Mouse (Mus musculus) hindbrain, postnatal 0 days (tissue): ENCODE data around the gene Ttc8. TPM values are rescaled to one million over a fixed set of nuclear protein-coding genes. Genes with fewer than 3 reads are reported as not detected.

Source experiments
- ATAC-seq: fragments of 200-750 bp; cut with Nextera tagmentation; 2 replicates; pipeline ENCODE4 v1.8.0; 2017; ENCODE audit warnings: mild to moderate bottlenecking, moderate TSS enrichment, moderate library complexity
- DNase-seq: peaks from one replicate; pipeline ENCODE4 v3.0.0-alpha.2; 2015; ENCODE audit warnings: low spot score
- H3K27ac ChIP-seq: fragments of 300-500 bp; sonication (generic); 2 replicates; pipeline ENCODE4 v1.5.1; 2014; ENCODE audit warnings: mild to moderate bottlenecking
- H3K27me3 ChIP-seq: fragments of 300-500 bp; sonication (generic); 2 replicates; pipeline ENCODE4 v1.6.1; 2014; ENCODE audit warnings: low read length, mixed read lengths; ENCODE audit not compliant: insufficient read depth
- H3K36me3 ChIP-seq: fragments of 300-500 bp; sonication (generic); 2 replicates; pipeline ENCODE4 v1.6.1; 2014; ENCODE audit warnings: low read length, mixed read lengths; ENCODE audit not compliant: insufficient read depth
- H3K4me1 ChIP-seq: fragments of 300-500 bp; sonication (generic); 2 replicates; pipeline ENCODE4 v1.6.1; 2014; ENCODE audit warnings: antibody characterized with exemption, low read length, mixed read lengths; ENCODE audit not compliant: insufficient read depth
- H3K4me2 ChIP-seq: fragments of 300-500 bp; sonication (generic); 2 replicates; pipeline ENCODE4 v1.6.1; 2014; ENCODE audit warnings: low read depth, mild to moderate bottlenecking, low read length, moderate library complexity, mixed read lengths
- H3K4me3 ChIP-seq: fragments of 300-500 bp; sonication (generic); 2 replicates; pipeline ENCODE4 v1.5.1; 2014; ENCODE audit warnings: low read length
- H3K9ac ChIP-seq: fragments of 300-500 bp; sonication (generic); replicated peaks from 2 replicates; pipeline ENCODE4 v1.6.1; 2014; ENCODE audit warnings: mild to moderate bottlenecking, low read length, moderate library complexity, mixed read lengths
- H3K9me3 ChIP-seq: fragments of 300-500 bp; sonication (generic); 2 replicates; pipeline ENCODE4 v1.6.1; 2016; ENCODE audit warnings: low read length, mixed read lengths
- CTCF ChIP-seq: IDR thresholded peaks from 2 replicates; pipeline ENCODE4 v1.5.1; 2016; ENCODE audit warnings: antibody characterized with exemption, control low read depth, low read depth
- WGBS: fragments of 180-500 bp; shearing (Covaris S2); extraction: QIAGEN DNeasy Blood & Tissue Kit; methylation state at CpG from one replicate; pipeline ENCODE4 v1.1.7; 2014; 5-methylcytosine and 5-hydroxymethylcytosine counted together
- polyA plus RNA-seq: library from polyadenylated mRNA; unstranded; fragments of >200 nt; fragmentation: Nextera tagmentation; extraction: Ambion mirVana; gene quantifications from 2 replicates; pipeline ENCODE4 v1.2.1, GENCODE M21; 2015
- total RNA-seq: library from RNA; depleted of rRNA; stranded (reverse); fragments of >200 nt; gene quantifications from 2 replicates; pipeline ENCODE4 v1.2.3, GENCODE M21; 2014; rRNA removed

The Ttc8 gene
- total RNA-seq (23.9 and 25.6 TPM in 2 replicates), polyA plus RNA-seq (22.0 and 25.1 TPM in 2 replicates)

DNA sequence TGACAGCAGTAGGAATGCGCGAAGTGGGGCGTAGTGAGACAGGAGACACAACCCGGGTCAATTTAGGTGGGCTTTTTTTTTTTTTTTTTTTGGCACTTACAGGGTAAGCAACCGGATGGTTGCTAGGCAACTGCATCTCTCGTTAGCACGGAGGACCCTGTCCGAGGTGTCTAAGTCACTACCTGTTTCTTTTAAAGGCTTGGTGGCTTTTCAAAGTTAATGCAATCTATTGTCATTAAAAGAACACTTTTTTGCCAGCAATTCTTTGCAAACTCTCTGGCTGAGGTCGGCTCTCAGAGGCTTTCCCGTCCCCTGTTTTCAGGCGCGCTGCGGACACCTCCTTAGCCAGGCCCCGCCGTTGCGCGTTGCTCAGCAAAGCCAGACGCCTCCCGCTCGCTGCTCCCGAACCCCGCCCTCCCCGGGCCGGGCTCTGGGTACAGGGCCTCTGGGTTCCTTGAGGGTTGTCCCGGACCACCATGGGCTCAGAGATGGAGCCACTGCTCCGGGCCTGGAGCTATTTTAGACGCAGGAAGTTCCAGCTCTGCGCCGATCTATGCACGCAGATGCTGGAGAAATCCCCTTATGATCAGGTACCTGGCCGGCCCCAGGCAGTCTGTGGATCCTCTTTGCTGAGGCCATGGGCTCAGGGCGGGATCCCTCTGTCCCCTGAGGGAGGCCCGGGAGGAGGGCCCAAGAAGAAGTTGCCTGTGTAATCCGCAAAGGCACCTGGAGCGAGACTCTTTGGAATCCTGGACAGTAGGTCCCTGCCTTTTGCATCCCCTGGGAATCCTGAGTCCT, at the start of gene Ttc8:
Gene Ttc8 (plus strand): TSS at position 381 of the 798 bp plus-strand sequence.
- Histone ChIP-seq H3K27me3 (no peaks in the 10 kb centered on the region), H3K9me3 (no peaks in the 10 kb centered on the region), H3K4me2 (peak within 1 kb of the TSS; percentile 68), H3K9ac (peak within 1 kb of the TSS; percentile 87), H3K27ac (peak within 1 kb of the TSS; percentile 86), H3K36me3 (no peaks in the 10 kb centered on the region), H3K4me1 (no peaks in the 10 kb centered on the region), H3K4me3 (peak within 1 kb of the TSS; percentile 75)
- ATAC-seq (peak; percentile 99), DNase-seq (peak; percentile 95)
- WGBS: under 1% methylated on average over 35 of the region's 35 CpGs
- no peak for TF ChIP-seq CTCF

DNA sequence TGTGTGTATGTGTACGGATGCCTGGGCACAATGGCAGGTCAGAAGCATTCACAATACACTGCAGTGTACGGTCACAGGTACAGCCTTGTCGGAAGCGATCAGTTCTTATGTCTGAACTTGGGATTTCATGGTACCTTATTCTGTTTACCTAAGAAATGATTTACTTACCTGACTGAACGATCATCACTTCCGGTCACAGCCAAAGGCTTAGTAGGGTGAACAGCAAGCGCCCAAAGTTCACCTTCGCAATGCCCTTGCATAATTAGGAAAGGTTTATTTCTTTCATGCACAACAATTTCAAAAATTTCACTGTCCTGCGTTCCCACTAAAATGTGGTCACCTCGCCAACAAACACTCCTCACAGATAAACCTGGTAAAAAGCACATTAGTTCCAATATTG, 47.5 kb upstream of the Ttc8 start:
- Histone ChIP-seq H3K27ac (no peak overlapping the region), H3K36me3 (peaks cover 11% of the 10 kb centered on the region), H3K4me3 (no peak overlapping the region), H3K27me3 (no peaks in the 10 kb centered on the region), H3K4me1 (no peaks in the 10 kb centered on the region), H3K9me3 (no peaks in the 10 kb centered on the region), H3K4me2 (no peak overlapping the region), H3K9ac (no peak overlapping the region)
- DNase-seq: no peak
- TF ChIP-seq CTCF: no peak
- no peak for ATAC-seq
- WGBS: 95% methylated on average over 10 of the region's 10 CpGs

DNA sequence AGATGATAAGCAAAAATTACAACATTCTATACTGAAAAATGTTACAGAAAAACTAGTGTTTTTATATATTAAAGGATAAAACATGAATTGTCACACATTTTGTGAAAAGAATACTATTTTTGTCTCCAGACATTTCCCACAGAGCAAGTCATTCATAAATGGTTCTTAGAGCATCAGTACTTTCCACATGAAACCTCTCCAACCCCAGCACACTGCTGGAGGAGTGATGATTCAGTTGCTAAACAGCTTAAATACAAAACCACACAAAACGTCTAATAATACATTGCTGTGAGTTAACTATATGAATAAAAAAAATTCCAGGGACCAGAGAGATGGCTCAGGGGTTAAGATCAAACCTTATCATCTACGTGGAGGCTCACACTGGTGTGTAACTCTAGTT, 45.2 kb upstream of the Ttc8 start:
- Histone ChIP-seq H3K4me2 (no peak overlapping the region), H3K9me3 (no peaks in the 10 kb centered on the region), H3K4me3 (no peak overlapping the region), H3K9ac (no peak overlapping the region), H3K4me1 (no peaks in the 10 kb centered on the region), H3K27ac (no peak overlapping the region), H3K27me3 (no peaks in the 10 kb centered on the region), H3K36me3 (peaks cover under 1% of the 10 kb centered on the region; the same call in 1 of the 2 replicates)
- TF ChIP-seq CTCF: no peak
- ATAC-seq (no peak), DNase-seq (no peak)
- WGBS: 71% methylated on average over 2 of the region's 2 CpGs

DNA sequence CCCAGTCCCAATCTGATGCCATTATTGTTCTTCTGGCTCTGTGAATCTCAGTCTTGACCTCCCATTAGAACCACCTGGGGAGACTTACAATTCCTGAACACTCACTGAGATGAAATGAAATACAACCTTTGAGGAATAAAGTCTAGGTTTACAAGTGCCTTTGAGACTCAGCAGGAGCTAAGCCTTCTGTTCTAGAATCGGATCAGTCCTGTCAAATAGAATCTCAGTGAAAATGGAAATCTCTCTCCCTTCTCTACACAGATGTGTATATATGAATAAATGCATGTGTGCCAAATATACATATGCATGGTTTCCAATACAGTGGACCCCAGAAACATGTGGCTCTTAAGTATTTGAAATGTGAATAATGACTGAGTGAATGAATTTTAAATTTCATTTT, 41.7 kb upstream of the Ttc8 start:
- DNase-seq (no peak), ATAC-seq (no peak)
- Histone ChIP-seq H3K27me3 (no peaks in the 10 kb centered on the region), H3K4me3 (no peak overlapping the region), H3K9ac (no peak overlapping the region), H3K36me3 (no peaks in the 10 kb centered on the region), H3K4me2 (no peak overlapping the region), H3K27ac (no peak overlapping the region), H3K9me3 (no peaks in the 10 kb centered on the region), H3K4me1 (no peaks in the 10 kb centered on the region)
- no peak for TF ChIP-seq CTCF
- 27% methylated on average over 1 of the region's 1 CpGs for WGBS

DNA sequence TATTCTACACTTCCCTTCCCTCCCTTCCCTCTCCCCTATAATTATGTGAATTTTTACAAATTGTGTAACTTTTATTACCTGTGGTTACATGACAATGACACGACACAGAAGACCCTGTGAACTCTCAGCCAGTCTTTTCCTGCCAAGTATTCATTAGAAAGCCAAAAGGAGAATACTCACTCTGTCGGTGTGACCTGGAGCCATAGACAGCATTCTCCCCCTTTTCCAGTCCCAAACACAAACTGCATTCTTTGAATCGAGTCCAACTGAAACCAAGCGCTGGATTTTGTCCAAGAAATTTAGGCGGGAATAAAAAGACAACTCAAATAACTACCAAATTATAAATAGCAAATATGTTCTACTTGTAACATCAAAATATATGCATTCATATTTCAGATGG, 38.6 kb upstream of the Ttc8 start:
- TF ChIP-seq CTCF: no peak
- DNase-seq (no peak), ATAC-seq (no peak)
- Histone ChIP-seq H3K27me3 (no peaks in the 10 kb centered on the region), H3K4me3 (no peak overlapping the region), H3K9ac (no peak overlapping the region), H3K4me2 (no peak overlapping the region), H3K27ac (no peak overlapping the region), H3K9me3 (no peaks in the 10 kb centered on the region), H3K36me3 (no peaks in the 10 kb centered on the region), H3K4me1 (no peaks in the 10 kb centered on the region)
- 37% methylated on average over 5 of the region's 5 CpGs for WGBS

DNA sequence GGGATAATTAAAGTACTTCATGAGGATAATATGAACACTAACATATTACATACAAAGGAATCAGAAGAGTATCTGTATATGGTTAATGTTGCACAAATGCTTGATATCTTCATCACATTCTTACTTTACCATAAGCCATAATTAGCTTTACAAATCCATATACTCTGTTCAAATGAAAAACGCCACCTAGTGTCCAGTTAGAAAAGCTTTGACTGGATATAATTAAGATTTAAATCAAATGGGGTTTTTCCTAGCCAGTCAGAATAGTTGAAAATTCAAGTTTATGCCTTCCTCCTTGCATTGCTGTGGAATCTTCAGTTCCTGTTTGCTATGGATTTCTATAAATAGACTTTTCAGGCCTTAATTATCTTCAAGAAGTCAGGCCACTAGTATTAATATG, 35.9 kb upstream of the Ttc8 start:
- peak; percentile 59 for DNase-seq
- TF ChIP-seq CTCF: peak; percentile 53
- Histone ChIP-seq H3K9ac (no peak overlapping the region), H3K36me3 (no peaks in the 10 kb centered on the region), H3K4me1 (no peaks in the 10 kb centered on the region), H3K27ac (no peak overlapping the region), H3K4me2 (no peak overlapping the region), H3K9me3 (no peaks in the 10 kb centered on the region), H3K4me3 (no peak overlapping the region), H3K27me3 (no peaks in the 10 kb centered on the region)
- ATAC-seq: no peak
- 3% methylated on average over 1 of the region's 1 CpGs for WGBS

DNA sequence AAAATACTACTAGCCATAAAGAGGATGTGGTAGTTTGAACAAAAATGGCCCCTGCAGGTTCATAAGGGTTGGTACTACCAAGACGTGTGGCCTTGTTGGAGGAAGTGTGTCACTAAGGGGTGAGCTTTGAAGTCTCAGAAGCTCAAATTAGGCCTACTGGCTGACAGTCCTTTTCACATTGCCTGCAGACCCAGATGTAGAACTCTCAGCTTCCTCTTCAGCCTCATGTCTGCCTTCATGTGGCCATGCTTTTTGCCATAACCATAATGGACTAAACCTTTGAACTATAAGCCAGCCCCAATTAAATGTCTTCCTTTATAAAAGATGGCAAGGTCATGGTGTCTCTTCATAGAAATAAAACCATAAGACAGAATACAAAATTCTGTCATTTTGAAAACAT, 23.6 kb upstream of the Ttc8 start:
- WGBS: 60% methylated on average over 1 of the region's 1 CpGs
- ATAC-seq (no peak), DNase-seq (no peak)
- Histone ChIP-seq H3K27ac (no peak overlapping the region), H3K4me1 (peaks cover 6% of the 10 kb centered on the region; the same call in 1 of the 2 replicates), H3K36me3 (no peaks in the 10 kb centered on the region), H3K9ac (no peak overlapping the region), H3K27me3 (no peaks in the 10 kb centered on the region), H3K9me3 (no peaks in the 10 kb centered on the region), H3K4me3 (no peak overlapping the region), H3K4me2 (no peak overlapping the region)
- no peak for TF ChIP-seq CTCF
